Mouse (Mus musculus) CH12F3 (cell line): ENCODE results near the gene Vmn1r11.

Experiments used
- in situ Hi-C: fragments of 300-500 bp; cut with MboI; formaldehyde crosslinking; loops from 2 replicates; pipeline ENCODE4 v1.14.3; 2020; ENCODE audit warnings: low sequenced_read_pairs

Vmn1r11 gene

GRCm38 (mm10) chr6:57133155-57133554 lies at the start of gene Vmn1r11:
TSS of gene Vmn1r11 (plus strand) at chr6:57133455.
- in situ Hi-C loops: no loop called here

- in situ Hi-C loops: no loop called here
Measured at GRCm38 (mm10) chr6:57106358-57106757, 26.9 kb upstream of the Vmn1r11 start.

- in situ Hi-C loops: no loop called here
Measured at GRCm38 (mm10) chr6:57109154-57109553, 24.1 kb upstream of the Vmn1r11 start, which contains the start of gene Vmn1r10. TSS of gene Vmn1r10 (plus strand) at chr6:57109454.

- in situ Hi-C loops: no loop called here
Measured at GRCm38 (mm10) chr6:57156619-57157018, 23.4 kb downstream of the Vmn1r11 start, which contains the start of gene Vmn1r12. TSS of gene Vmn1r12 (plus strand) at chr6:57156919.
